Mouse (Mus musculus) embryonic facial prominence, embryonic 13.5 days (tissue): ENCODE measurements around the gene Rasal2. TPM values are rescaled to one million over a fixed set of nuclear protein-coding genes. Genes with fewer than 3 reads are reported as not detected.
A peak's percentile ranks its signal among the peaks of the same experiment; 100 is the strongest.
"Not testable (repeated sequence)": the region's sequence is repeated elsewhere in the genome, so short reads cannot be mapped to it uniquely, and the experiment has no call there.

Experiments
- ATAC-seq: fragments of 200-750 bp; cut with Nextera tagmentation; 2 replicates; pipeline ENCODE4 v1.8.0; 2017; ENCODE audit warnings: low read depth; ENCODE audit not compliant: insufficient number of reproducible peaks, insufficient read depth, low FRiP score, low TSS enrichment
- H3K27ac ChIP-seq: fragments of 300-500 bp; sonication (generic); 2 replicates; pipeline ENCODE4 v1.5.1; 2015; ENCODE audit warnings: moderate library complexity, mild to moderate bottlenecking, inconsistent platforms
- H3K27me3 ChIP-seq: fragments of 300-500 bp; sonication (generic); 2 replicates; pipeline ENCODE4 v1.6.1; 2015; ENCODE audit warnings: mild to moderate bottlenecking, inconsistent platforms
- H3K36me3 ChIP-seq: fragments of 300-500 bp; sonication (generic); 2 replicates; pipeline ENCODE4 v1.6.1; 2015; ENCODE audit warnings: mild to moderate bottlenecking, inconsistent platforms
- H3K4me1 ChIP-seq: fragments of 300-500 bp; sonication (generic); 2 replicates; pipeline ENCODE4 v1.6.1; 2015; ENCODE audit warnings: inconsistent platforms
- H3K4me2 ChIP-seq: fragments of 300-500 bp; sonication (generic); 2 replicates; pipeline ENCODE4 v1.6.1; 2015; ENCODE audit warnings: moderate library complexity, mild to moderate bottlenecking, inconsistent platforms
- H3K4me3 ChIP-seq: fragments of 300-500 bp; sonication (generic); 2 replicates; pipeline ENCODE4 v1.5.1; 2015; ENCODE audit warnings: mild to moderate bottlenecking, inconsistent platforms
- H3K9ac ChIP-seq: fragments of 300-500 bp; sonication (generic); 2 replicates; pipeline ENCODE4 v1.6.1; 2015; ENCODE audit warnings: mild to moderate bottlenecking, inconsistent platforms
- H3K9me3 ChIP-seq: fragments of 300-500 bp; sonication (generic); 2 replicates; pipeline ENCODE4 v1.6.1; 2016; ENCODE audit warnings: inconsistent platforms
- WGBS: fragments of 180-500 bp; shearing (Covaris S2); methylation state at CpG from one replicate; pipeline ENCODE4 v1.1.7; 2015; ENCODE audit warnings: mixed read lengths; 5-methylcytosine and 5-hydroxymethylcytosine counted together
- polyA plus RNA-seq: library from polyadenylated mRNA; unstranded; fragments of >200 nt; fragmentation: Nextera tagmentation; extraction: Ambion mirVana; gene quantifications from 2 replicates; pipeline ENCODE4 v1.2.1, GENCODE M21; 2015

Gene Rasal2
- polyA plus RNA-seq, 1 experiment from 2014 or later: 9.9 TPM

DNA sequence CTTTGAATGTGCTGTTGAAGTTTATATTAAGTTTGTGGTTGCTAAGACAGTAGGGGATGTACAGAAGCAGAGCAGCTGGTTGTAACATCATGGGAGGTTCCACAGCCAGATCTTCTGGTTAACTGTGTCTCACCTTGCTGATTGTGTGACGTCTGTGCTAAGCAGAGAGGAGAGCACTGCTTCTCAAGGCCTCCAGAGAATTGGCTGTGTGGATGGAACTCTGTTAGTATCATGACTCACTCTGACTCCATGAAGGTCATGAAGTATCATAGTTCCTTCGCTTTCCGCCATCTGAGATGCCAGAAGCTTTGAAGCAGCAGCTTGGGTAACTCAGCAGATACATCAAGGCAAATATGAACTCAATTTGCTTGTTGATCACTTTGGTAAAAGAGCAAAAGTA lies 144.5 kb downstream of the Rasal2 start:
- ATAC-seq: no peak
- 83% methylated on average over 3 of the region's 3 CpGs for WGBS

DNA sequence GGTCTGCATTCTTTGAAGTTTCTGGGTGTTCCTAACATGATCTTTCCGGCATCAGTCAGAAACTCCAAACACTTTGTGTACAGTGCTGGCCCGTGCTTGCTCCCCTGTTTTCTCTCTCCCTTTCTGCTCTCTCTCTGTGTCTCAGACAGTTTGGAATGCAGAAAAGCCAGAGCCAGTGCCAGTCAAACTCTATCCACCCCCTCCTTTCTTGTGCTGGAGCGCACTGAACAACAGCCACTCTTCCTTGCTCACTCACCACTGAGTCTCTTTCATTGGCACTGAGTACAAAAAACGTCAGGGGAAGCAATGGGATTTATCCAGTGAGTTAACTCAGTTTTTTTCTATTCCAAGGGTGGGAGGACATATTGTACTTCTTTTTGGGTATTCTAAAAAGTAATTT lies 155.8 kb downstream of the Rasal2 start:
- H3K4me1 ChIP-seq: peaks cover 3% of the 10 kb centered on the region; the same call in 1 of the 2 replicates
- no peak overlapping the region for H3K4me2 ChIP-seq
- 18% methylated on average over 4 of the region's 4 CpGs for WGBS
- H3K9me3 ChIP-seq: no peaks in the 10 kb centered on the region
- H3K27me3 ChIP-seq: no peaks in the 10 kb centered on the region
- H3K4me3 ChIP-seq: no peak overlapping the region
- no peaks in the 10 kb centered on the region for H3K36me3 ChIP-seq
- no peak overlapping the region for H3K9ac ChIP-seq
- ATAC-seq: peak; percentile 71; the same call in 1 of the 2 replicates
- H3K27ac ChIP-seq: peak overlapping the region; percentile 16; the same call in 1 of the 2 replicates

More for the DNA sequence above, 144.5 kb downstream of the Rasal2 start:
- Histone ChIP-seq H3K9me3 (no peaks in the 10 kb centered on the region), H3K4me1 (no peaks in the 10 kb centered on the region), H3K4me3 (no peak overlapping the region), H3K27ac (no peak overlapping the region), H3K4me2 (no peak overlapping the region), H3K36me3 (no peaks in the 10 kb centered on the region), H3K27me3 (no peaks in the 10 kb centered on the region), H3K9ac (no peak overlapping the region)

DNA sequence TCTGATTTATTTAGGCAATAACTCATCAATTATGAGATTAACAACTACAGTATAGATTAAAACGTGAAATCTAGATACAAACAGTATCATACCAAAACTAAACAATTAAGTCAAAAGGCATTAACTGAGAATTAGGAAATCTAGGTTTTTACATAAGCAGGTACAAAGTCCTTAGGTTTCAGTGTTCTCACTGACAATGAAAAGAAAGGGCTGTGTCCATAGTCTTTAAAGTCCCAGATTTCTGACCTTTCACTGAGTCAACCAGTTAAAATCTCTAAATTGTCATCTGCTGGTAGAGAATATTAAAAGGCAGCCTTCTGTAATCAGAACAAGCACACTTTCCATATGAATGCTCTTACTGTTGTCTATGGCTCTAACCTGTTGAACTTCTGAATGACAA lies 156.6 kb downstream of the Rasal2 start:
- Histone ChIP-seq H3K4me2 (no peak overlapping the region), H3K4me1 (peaks cover 3% of the 10 kb centered on the region; the same call in 1 of the 2 replicates), H3K36me3 (no peaks in the 10 kb centered on the region), H3K9me3 (no peaks in the 10 kb centered on the region), H3K27ac (no peak overlapping the region), H3K4me3 (no peak overlapping the region), H3K27me3 (no peaks in the 10 kb centered on the region), H3K9ac (no peak overlapping the region)
- 77% methylated on average over 1 of the region's 1 CpGs for WGBS
- no peak for ATAC-seq

DNA sequence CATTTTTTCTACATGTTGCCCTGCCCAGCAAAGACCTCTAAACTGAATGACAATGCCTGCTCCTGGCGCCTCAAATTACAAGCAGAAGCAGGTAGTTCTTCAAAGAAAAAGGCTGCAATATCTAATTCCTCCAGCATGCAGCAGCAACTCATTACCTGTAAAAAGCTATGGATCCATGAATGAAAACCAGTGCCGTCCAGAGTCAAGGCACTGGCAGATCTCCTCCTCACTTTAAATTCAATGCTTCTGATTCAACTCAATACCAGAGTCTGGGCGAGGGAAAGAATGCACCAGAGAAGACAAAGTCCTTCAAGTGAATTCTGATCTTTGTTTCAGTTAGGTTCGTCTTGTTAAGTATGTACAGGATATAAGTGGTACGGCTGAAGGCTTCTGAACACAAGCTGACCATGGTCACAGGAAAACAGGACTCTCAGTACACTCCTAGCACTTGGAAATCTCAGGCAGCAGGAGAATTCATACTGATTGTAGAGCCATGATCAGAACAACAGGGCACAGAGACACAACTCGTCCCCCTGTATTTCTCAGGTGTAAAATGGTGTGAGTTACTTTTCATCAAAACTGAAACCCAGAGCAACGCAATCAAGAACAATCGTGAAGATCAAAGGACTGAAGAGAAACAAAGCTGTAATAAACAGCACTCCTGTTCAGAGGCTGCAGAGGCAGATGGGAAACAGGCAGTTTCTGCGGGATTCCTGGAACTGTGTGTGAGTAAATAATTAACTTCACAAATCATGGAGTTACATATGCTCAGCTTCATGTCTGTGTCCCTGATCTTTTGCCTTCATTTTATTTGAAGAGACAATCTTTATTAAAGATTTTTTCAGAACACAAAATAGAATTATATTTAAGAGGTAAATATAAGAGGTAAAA lies 158.6 kb downstream of the Rasal2 start:
- 0 out of 2 replicates have a peak overlapping the region, but pooled peaks have one; percentile 9 for H3K4me2 ChIP-seq
- 57% methylated on average over 9 of the region's 9 CpGs for WGBS
- H3K9me3 ChIP-seq: no peaks in the 10 kb centered on the region
- no peaks in the 10 kb centered on the region for H3K27me3 ChIP-seq
- H3K4me3 ChIP-seq: no peak overlapping the region
- ATAC-seq: no peak
- H3K4me1 ChIP-seq: peaks cover 3% of the 10 kb centered on the region; the same call in 1 of the 2 replicates
- no peak overlapping the region for H3K9ac ChIP-seq
- no peak overlapping the region for H3K27ac ChIP-seq
- H3K36me3 ChIP-seq: no peaks in the 10 kb centered on the region

DNA sequence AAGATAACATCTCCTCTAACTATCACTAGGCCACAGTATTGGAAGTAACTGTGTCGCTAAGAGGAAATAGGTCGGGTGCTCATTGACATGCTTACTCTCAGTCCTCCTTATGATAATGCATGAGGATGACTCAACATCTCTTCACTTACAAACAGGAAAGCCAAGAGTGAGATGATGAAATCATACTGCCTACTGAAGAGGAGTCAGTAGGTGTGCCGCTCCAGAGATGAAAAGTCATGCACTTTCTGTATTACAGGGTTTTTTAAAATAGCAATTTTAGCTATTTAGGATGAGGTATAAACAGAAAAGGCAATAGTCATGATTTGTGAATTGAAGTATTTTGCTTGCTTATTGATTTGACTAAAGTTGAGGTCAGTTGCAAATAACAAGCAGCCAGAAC lies 164.3 kb downstream of the Rasal2 start:
- H3K9ac ChIP-seq: no peak overlapping the region
- no peak overlapping the region for H3K4me3 ChIP-seq
- H3K4me2 ChIP-seq: no peak overlapping the region
- H3K27me3 ChIP-seq: no peaks in the 10 kb centered on the region
- H3K9me3 ChIP-seq: no peaks in the 10 kb centered on the region
- H3K4me1 ChIP-seq: peaks cover 10% of the 10 kb centered on the region
- WGBS: 88% methylated on average over 3 of the region's 3 CpGs
- H3K27ac ChIP-seq: no peak overlapping the region
- no peak for ATAC-seq
- no peaks in the 10 kb centered on the region for H3K36me3 ChIP-seq

DNA sequence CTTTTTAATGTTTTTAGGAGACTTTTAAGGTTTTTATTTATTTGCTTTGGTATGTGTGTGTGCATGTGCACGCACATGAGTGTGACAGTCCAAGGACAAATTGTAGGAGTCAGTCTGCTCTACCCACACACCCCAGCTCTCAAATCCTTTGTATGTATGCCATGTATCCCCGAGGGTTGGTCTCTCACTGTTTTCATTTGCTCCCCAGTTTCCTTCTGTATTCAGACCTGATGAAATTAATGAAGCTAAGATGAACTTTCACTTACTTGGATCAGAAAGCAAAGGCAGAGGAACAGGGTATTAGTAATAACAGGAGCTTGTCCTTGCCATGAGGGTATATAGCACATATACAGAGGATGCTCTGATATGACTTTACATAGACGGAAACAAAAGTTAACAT lies 165.1 kb downstream of the Rasal2 start:
- Histone ChIP-seq H3K9ac (no peak overlapping the region), H3K27me3 (no peaks in the 10 kb centered on the region), H3K9me3 (no peaks in the 10 kb centered on the region), H3K4me3 (no peak overlapping the region), H3K4me2 (no peak overlapping the region), H3K36me3 (no peaks in the 10 kb centered on the region), H3K27ac (no peak overlapping the region), H3K4me1 (peaks cover 10% of the 10 kb centered on the region)
- no peak for ATAC-seq
- 80% methylated on average over 3 of the region's 3 CpGs for WGBS

DNA sequence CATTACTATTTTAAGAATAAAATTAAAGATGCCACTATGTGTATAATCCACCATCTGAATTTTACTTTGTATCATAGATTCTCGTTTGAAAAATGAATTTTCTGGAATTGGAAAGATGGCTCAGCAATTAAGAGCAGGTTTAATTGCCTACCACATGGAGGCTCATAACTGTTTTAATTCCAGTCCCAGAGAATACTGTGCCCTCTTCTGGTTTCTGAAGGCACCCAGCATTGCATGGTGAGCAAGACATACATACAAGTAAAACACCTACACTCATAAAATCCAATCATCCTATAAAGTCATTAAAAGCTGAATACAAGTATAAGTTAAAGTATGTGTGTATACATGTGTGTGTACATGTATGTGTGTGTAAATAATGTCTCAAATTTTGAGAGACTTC lies 165.6 kb downstream of the Rasal2 start:
- Histone ChIP-seq H3K4me3 (no peak overlapping the region), H3K4me2 (no peak overlapping the region), H3K9ac (no peak overlapping the region), H3K27me3 (no peaks in the 10 kb centered on the region), H3K27ac (no peak overlapping the region), H3K36me3 (no peaks in the 10 kb centered on the region), H3K4me1 (peaks cover 10% of the 10 kb centered on the region), H3K9me3 (no peaks in the 10 kb centered on the region)
- ATAC-seq: no peak
- 71% methylated on average over 1 of the region's 1 CpGs for WGBS

DNA sequence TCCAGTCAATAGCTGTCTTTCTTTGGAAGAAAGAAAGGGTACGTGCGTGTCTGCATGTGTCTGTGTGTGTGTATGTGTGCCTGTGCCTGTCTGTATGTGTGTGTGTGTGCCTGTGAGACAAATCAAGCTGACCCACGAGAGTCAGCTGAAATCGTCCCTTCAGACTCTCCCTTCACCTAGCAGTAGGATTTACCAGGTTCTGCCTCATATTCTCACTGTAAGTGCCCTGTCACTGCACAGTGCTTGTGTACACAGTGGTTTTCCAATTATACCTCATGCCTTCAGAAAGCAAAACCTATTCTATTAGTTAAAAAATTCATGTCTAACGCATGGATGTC lies 168.0 kb downstream of the Rasal2 start:
- Histone ChIP-seq H3K36me3 (no peaks in the 10 kb centered on the region), H3K4me1 (peaks cover 10% of the 10 kb centered on the region), H3K4me2 (peak overlapping the region; percentile 41), H3K9me3 (no peaks in the 10 kb centered on the region), H3K27ac (no peak overlapping the region; the same call in 1 of the 2 replicates), H3K4me3 (no peak overlapping the region), H3K27me3 (no peaks in the 10 kb centered on the region), H3K9ac (no peak overlapping the region)
- no peak for ATAC-seq
- 37% methylated on average over 5 of the region's 5 CpGs for WGBS

DNA sequence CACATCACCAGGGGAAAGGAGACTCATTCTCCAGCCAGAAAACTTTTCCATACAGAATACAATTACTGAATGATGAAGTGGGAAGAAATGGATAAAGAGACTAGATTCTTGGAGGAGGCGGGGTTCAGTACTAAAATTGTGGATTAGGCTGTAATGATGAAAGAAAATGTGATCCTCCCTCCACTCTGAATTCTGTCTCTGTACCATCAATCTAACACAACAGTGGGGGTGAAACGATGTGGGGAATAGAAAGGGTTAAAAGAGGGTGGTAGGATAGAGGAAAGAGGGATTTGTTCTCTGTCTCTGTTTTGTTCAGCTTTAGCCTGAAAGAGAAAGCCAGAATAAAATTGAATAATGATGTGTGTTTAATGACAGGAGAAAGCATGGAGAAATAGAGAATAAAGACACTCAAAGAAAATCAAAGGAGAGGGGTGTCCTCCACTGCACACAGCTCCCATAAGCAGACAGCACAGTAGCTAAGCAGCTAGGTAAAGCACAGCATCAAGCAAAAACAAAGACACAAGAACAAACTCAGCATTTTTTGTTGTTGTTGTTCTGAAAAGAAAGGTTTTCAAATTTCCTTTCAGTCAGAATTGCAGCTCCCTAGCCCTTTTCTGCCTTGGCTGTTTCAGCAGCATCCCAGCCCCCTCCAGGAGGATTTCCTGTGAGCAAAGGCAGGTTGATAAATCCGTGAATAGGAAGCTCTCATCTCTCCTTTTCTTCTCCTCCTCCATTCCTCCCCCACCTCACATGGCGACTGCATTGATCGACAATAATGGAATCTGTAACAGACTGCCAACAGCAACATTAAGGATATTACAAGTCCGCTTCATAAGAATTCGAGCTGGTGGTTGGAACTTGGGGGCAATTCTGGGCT lies 168.6 kb downstream of the Rasal2 start:
- Histone ChIP-seq H3K36me3 (no peaks in the 10 kb centered on the region), H3K4me2 (peak overlapping the region; percentile 41), H3K4me1 (peaks cover 10% of the 10 kb centered on the region), H3K9me3 (no peaks in the 10 kb centered on the region), H3K4me3 (no peak overlapping the region), H3K27ac (peak overlapping the region; percentile 39; the same call in 1 of the 2 replicates), H3K27me3 (no peaks in the 10 kb centered on the region), H3K9ac (no peak overlapping the region)
- 43% methylated on average over 7 of the region's 7 CpGs for WGBS
- ATAC-seq: no peak

DNA sequence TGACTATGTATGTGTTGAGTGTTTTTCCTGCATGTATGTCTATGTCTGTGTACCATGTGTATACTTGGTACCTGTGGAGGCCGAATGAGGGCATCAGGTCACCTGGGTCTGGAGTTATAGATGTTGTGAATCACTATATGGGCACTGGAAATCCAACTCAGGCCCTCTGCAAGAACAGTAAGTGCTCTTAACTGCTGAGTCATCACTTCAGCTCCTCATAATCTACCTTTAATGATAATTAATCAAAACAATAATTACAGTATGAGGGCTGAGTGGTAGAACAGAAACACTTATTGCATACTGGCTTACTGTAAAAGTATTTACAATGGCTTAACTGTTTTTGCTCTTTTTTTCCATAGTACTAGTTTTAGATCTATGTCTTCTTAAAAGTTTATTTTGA lies 172.7 kb downstream of the Rasal2 start:
- ATAC-seq: no peak
- Histone ChIP-seq H3K9me3 (no peaks in the 10 kb centered on the region), H3K27me3 (no peaks in the 10 kb centered on the region), H3K9ac (no peak overlapping the region), H3K4me3 (no peak overlapping the region), H3K4me1 (peaks cover 10% of the 10 kb centered on the region), H3K27ac (no peak overlapping the region), H3K4me2 (no peak overlapping the region), H3K36me3 (no peaks in the 10 kb centered on the region)
- WGBS: 95% methylated on average over 1 of the region's 1 CpGs

DNA sequence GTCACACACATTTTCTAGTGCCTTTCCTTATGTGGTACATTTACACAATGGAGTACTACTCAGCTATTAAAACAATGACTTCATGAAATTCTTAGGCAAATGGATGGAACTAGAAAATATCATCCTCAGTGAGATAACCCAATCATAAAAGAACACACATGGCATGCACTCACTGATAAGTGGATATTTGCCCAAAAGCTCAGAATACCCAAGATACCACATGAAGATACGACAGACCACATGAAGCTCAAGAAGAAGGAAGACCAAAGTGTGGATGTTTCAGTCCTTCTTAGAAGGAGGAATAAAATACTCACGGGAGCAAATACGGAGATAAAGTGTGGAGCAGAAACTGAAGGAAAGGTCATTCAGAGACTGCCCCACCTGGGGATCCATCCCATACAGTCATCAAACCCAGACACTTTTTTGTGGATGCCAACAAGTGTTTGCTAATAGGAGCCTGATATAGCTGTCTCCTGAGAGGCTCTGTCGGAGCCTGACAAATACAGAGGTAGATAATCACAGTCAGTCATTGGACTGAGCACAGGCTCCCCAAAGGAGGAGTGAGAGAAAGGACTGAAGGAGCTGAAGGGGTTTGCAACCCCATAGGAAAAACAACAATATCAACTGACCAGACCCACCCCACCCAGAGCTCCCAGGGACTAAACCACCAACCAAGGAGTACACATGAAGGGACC lies 175.6 kb downstream of the Rasal2 start:
- H3K4me1 ChIP-seq, H3K27ac ChIP-seq, ATAC-seq, H3K4me3 ChIP-seq, H3K27me3 ChIP-seq, H3K9me3 ChIP-seq, H3K4me2 ChIP-seq, H3K36me3 ChIP-seq, H3K9ac ChIP-seq: not testable (repeated sequence)
- 96% methylated on average over 4 of the region's 4 CpGs for WGBS
